Mouse (Mus musculus) midbrain, embryonic 10.5 days (tissue): Measurements from ENCODE around the gene Tas2r143. TPM values are rescaled to one million over a fixed set of nuclear protein-coding genes. Genes with fewer than 3 reads are reported as not detected.

Experiments used
- DNase-seq: peaks from one replicate; pipeline ENCODE4 v3.0.0-alpha.2; 2017; ENCODE audit warnings: low spot score
- H3K27ac ChIP-seq: fragments of 300-500 bp; sonication (generic); replicated peaks from 2 replicates; pipeline ENCODE4 v1.5.1; 2016; ENCODE audit warnings: mild to moderate bottlenecking
- H3K27me3 ChIP-seq: fragments of 300-500 bp; sonication (generic); 2 replicates; pipeline ENCODE4 v1.6.1; 2016; ENCODE audit warnings: low read depth, mild to moderate bottlenecking; ENCODE audit not compliant: poor library complexity, severe bottlenecking
- H3K36me3 ChIP-seq: fragments of 300-500 bp; sonication (generic); 2 replicates; pipeline ENCODE4 v1.6.1; 2016; ENCODE audit warnings: mild to moderate bottlenecking, moderate library complexity
- H3K4me1 ChIP-seq: fragments of 300-500 bp; sonication (generic); 2 replicates; pipeline ENCODE4 v1.6.1; 2016
- H3K4me3 ChIP-seq: fragments of 300-500 bp; sonication (generic); 2 replicates; pipeline ENCODE4 v1.5.1; 2016; ENCODE audit warnings: mild to moderate bottlenecking, moderate library complexity
- H3K9me3 ChIP-seq: fragments of 300-500 bp; sonication (generic); replicated peaks from 2 replicates; pipeline ENCODE4 v1.6.1; 2016; ENCODE audit warnings: mild to moderate bottlenecking
- WGBS: fragments of 180-500 bp; shearing (Covaris S2); methylation state at CpG from one replicate; pipeline ENCODE4 v1.1.7; 2016; 5-methylcytosine and 5-hydroxymethylcytosine counted together
- polyA plus RNA-seq: library from polyadenylated mRNA; unstranded; fragments of >200 nt; fragmentation: Nextera tagmentation; extraction: Ambion mirVana; gene quantifications from 2 replicates; pipeline ENCODE4 v1.2.1, GENCODE M21; 2016

Gene Tas2r143
- polyA plus RNA-seq, 1 experiment from 2014 or later, result not detected

DNA sequence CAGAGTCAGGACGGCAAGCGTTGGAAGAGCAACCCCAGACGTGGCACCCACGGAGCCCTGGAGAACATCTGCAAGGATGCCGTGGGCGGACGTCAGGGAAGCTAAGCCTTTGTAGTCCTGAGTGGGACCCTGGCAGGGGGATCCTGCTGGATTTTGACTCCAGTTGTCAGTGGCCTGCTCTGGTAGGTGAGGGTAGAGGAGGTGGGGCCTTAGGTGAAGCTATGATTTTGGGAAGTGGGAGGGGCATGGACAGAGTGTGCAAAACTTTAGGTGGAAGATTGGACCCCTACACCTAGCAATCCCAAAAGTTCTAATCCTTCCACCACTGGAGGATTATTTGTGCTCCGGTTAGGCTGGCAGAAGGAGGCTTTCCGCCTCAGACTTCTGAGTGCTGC, 27.6 kb upstream of the Tas2r143 start:
- H3K4me1 ChIP-seq, result peaks cover 57% of the 10 kb centered on the region
- 0 out of 2 replicates have a peak overlapping the region, but pooled peaks have one; percentile 76 for H3K27ac ChIP-seq
- WGBS, result 19% methylated on average over 9 of the region's 9 CpGs
- DNase-seq, result no peak
- peaks cover 60% of the 10 kb centered on the region for H3K27me3 ChIP-seq
- H3K9me3 ChIP-seq, result no peaks in the 10 kb centered on the region
- no peaks in the 10 kb centered on the region for H3K36me3 ChIP-seq
- H3K4me3 ChIP-seq, result peak overlapping the region; percentile 68

DNA sequence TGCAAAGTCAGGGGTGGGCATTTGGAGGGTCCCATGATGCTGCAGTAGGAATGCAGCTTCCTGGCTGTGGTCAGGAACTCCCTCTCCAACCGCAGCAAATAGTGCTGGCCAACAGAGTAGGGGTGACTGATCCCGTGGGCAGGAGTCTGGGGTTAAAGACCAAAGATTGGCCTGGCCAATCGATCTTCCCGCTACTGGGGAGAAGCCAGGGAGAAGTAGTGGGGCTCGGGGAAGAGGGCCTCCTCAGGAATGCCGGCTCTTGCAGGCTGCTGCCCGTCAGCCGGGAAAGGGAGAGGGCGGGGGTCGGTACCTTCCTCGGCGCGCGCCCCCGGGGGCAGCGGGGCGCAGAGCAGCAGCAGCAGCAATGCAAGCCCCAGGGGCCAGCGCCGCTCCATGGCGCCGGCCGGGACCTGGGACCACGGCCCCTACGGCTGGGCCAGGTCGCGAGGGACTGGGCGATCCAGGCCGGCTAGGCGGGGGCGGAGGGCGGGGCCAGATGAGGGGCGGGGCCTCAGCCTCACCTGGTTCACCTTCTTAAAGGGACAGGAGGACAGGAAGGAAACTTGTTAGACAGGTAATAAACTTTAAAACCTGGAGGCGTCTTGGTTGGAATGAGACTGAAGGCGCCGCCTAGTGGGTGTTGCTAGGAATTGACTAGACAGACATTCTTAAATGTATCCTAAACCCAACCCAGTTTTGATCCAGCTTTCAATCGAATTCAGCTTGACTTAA, 27.1 kb upstream of the Tas2r143 start, which contains the start of gene Epha1:
Gene Epha1, minus strand, starts transcription at position 453 of the 732 bp plus-strand sequence.
- Histone ChIP-seq H3K36me3 (no peaks in the 10 kb centered on the region), H3K4me3 (peak within 1 kb of the TSS; percentile 68), H3K4me1 (peaks cover 57% of the 10 kb centered on the region), H3K9me3 (no peaks in the 10 kb centered on the region), H3K27me3 (peaks cover 60% of the 10 kb centered on the region), H3K27ac (peak within 1 kb of the TSS; percentile 76)
- WGBS, result under 1% methylated on average over 36 of the region's 36 CpGs
- peak; percentile 69 for DNase-seq

DNA sequence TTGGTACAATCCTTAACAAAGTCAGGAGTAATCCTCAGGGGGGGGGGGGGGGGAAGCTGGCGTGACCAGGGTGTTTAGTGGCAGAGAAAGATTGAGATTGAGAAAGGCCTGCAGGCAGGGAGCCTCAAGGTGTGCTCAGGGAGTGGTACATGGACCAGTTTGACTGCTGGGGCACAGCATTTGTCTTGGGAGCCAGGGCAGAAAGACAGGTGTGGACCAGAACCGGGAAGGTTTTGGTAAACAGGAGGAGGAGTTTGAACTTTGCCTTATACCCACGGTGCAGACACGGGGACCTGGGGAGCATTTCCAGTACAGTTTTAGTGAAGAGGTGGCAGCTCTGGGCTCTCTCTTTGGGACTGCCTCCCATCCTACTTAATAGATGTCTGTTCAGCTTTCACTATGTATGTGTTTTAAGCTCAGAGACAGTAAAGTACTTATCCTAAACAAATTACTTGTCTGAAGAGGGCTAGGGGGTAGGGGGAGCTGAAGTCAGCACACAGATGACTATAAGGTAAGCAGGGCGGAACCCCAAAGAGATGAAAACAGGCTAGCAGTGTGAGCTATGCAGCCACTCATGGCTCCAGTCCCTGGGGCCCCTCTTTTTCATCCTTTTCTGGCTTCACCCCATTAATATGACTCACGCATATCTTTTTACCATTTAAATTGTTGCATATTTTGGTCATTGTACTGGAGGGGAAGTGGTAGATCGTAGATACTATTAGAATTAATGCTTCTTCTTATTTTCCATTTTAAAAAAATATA, 26.2 kb upstream of the Tas2r143 start:
- H3K27me3 ChIP-seq, result peaks cover 65% of the 10 kb centered on the region
- 40% methylated on average over 7 of the region's 7 CpGs for WGBS

GRCm38 (mm10) chr6:42374701-42375100, 25.3 kb upstream of the Tas2r143 start:
- Histone ChIP-seq H3K4me3 (no peak overlapping the region), H3K27me3 (peaks cover 72% of the 10 kb centered on the region), H3K9me3 (no peaks in the 10 kb centered on the region), H3K36me3 (no peaks in the 10 kb centered on the region), H3K27ac (no peak overlapping the region), H3K4me1 (peaks cover 51% of the 10 kb centered on the region)
- no peak for DNase-seq
- 84% methylated on average over 4 of the region's 4 CpGs for WGBS

More for the DNA sequence above, 26.2 kb upstream of the Tas2r143 start:
- no peaks in the 10 kb centered on the region for H3K36me3 ChIP-seq
- no peaks in the 10 kb centered on the region for H3K9me3 ChIP-seq
- no peak for DNase-seq
- H3K4me1 ChIP-seq, result peaks cover 57% of the 10 kb centered on the region
- H3K27ac ChIP-seq, result no peak overlapping the region
- H3K4me3 ChIP-seq, result peak overlapping the region; percentile 68

- H3K27ac ChIP-seq, result no peak overlapping the region
- H3K36me3 ChIP-seq, result no peaks in the 10 kb centered on the region
- DNase-seq, result no peak
- no peak overlapping the region for H3K4me3 ChIP-seq
- no peaks in the 10 kb centered on the region for H3K9me3 ChIP-seq
- 97% methylated on average over 2 of the region's 2 CpGs for WGBS
- H3K27me3 ChIP-seq, result peaks cover 72% of the 10 kb centered on the region
- H3K4me1 ChIP-seq, result peaks cover 46% of the 10 kb centered on the region
These were observed 24.9 kb upstream of the Tas2r143 start for GRCm38 (mm10) chr6:42375131-42375530.

DNA sequence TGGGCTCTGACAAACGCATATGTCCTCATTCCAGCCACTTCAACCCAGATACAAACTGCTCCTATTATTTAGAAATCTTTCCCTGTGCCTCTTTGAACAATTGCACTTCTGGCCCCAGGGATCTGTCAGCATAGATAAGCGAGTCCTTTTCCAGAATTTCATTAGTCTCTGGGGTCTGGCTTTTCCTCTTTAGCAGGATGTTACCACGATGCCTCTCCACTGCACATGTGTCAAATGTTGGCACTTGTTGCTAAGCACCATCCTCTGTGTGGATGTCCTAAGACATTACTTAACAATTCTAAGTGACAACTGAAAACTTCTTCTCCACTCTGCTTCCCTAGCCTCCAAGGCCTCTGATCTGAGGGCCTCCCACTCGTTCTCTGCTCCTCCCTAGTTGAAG, 24.0 kb upstream of the Tas2r143 start:
- Histone ChIP-seq H3K4me3 (no peak overlapping the region), H3K4me1 (peaks cover 43% of the 10 kb centered on the region), H3K27ac (no peak overlapping the region), H3K27me3 (peaks cover 65% of the 10 kb centered on the region), H3K36me3 (no peaks in the 10 kb centered on the region), H3K9me3 (no peaks in the 10 kb centered on the region)
- DNase-seq, result no peak
- 52% methylated on average over 4 of the region's 4 CpGs for WGBS

DNA sequence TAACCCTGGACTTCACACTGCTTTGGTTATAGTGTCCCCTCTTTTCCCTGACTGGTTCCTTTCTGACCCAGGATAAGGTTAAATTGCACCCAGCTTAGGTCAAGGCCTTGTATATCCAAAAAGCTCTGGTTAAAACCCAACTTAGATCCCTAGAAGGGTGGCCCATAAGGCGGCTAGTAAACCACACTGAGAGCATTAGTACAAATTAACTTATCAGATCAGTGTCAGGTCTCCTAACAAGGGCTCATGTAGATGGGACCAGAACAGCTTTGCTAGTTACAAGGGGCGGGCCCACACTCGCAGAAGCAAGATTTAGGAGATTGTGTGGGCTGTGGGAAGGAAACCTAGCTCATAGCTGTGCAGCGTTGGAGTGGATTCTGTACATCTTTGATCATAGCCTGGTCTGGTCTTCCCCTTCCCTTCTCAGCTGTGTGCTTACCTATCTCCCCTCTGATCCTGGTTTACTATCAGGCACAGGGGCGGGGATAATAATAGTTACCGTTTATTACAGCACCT, 23.5 kb upstream of the Tas2r143 start:
- no peak for DNase-seq
- 71% methylated on average over 6 of the region's 6 CpGs for WGBS
- no peak overlapping the region for H3K27ac ChIP-seq
- H3K36me3 ChIP-seq, result no peaks in the 10 kb centered on the region
- H3K9me3 ChIP-seq, result no peaks in the 10 kb centered on the region
- H3K4me3 ChIP-seq, result no peak overlapping the region
- H3K27me3 ChIP-seq, result peaks cover 60% of the 10 kb centered on the region
- H3K4me1 ChIP-seq, result peaks cover 45% of the 10 kb centered on the region

DNA sequence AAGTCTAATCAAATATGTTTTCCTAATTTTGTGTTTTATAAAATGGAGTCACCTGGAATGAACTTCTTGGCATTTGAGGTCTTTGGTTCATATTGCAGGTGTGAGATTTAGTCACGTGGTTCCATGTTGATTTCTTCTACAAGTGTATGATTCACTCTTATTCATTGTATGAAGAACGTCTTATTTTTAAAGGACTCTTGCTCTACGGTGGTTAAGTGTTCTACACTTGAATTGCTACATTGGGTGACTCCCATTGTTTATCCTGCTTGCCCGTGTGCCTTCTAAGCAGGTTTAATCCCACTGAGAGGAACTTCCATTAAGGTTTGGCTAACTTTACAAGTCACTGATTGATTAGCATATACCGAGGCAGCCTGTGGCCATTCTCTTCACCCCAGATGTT, 22.8 kb upstream of the Tas2r143 start:
- Histone ChIP-seq H3K36me3 (no peaks in the 10 kb centered on the region), H3K4me1 (peaks cover 42% of the 10 kb centered on the region), H3K27ac (no peak overlapping the region), H3K9me3 (no peaks in the 10 kb centered on the region), H3K4me3 (no peak overlapping the region), H3K27me3 (peaks cover 52% of the 10 kb centered on the region)
- WGBS, result 63% methylated on average over 5 of the region's 5 CpGs
- DNase-seq, result no peak

- Histone ChIP-seq H3K4me1 (peaks cover 24% of the 10 kb centered on the region), H3K9me3 (no peaks in the 10 kb centered on the region), H3K27ac (no peak overlapping the region), H3K4me3 (no peak overlapping the region), H3K36me3 (no peaks in the 10 kb centered on the region), H3K27me3 (peaks cover 36% of the 10 kb centered on the region)
- DNase-seq, result no peak
- WGBS, result 49% methylated on average over 3 of the region's 3 CpGs
These were observed 20.5 kb upstream of the Tas2r143 start for GRCm38 (mm10) chr6:42379551-42379950.

DNA sequence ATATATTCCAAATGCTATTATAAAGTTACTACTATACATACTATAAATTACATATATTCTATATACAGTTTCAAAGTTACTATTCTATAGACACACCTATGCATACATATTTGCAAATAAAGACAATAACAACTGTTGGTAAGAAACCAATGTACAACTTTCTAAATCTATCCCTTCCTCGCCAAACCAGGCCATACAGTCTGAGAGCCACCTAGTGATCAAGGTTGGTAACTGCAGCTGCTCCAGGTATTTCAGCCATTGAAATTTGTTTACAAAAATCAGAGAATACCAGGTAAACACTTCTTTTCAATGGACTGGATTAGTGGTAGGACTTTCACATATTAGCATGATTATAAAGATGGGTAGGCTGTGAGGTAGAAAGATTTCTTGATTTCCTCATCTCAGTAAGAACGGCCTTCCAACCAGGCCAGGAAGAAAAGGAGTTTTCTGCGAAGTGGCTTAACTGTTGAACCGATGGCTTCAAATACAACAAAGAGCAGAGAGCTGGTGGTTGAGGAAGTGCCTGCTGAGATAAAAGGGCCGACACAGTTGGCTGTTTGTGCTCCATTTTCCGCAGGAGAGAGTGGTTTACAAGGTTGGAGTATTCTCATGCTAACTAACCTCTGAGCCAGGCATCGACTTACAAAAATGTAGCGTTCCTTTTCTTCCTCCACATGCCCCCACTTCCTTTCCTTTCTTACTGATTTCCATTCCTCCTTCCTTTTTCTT, 19.5 kb upstream of the Tas2r143 start:
- peak; percentile 43 for DNase-seq
- Histone ChIP-seq H3K27me3 (peaks cover 25% of the 10 kb centered on the region), H3K36me3 (no peaks in the 10 kb centered on the region), H3K4me1 (peaks cover 24% of the 10 kb centered on the region), H3K4me3 (no peak overlapping the region), H3K27ac (no peak overlapping the region), H3K9me3 (no peaks in the 10 kb centered on the region)
- WGBS, result 2% methylated on average over 8 of the region's 8 CpGs

DNA sequence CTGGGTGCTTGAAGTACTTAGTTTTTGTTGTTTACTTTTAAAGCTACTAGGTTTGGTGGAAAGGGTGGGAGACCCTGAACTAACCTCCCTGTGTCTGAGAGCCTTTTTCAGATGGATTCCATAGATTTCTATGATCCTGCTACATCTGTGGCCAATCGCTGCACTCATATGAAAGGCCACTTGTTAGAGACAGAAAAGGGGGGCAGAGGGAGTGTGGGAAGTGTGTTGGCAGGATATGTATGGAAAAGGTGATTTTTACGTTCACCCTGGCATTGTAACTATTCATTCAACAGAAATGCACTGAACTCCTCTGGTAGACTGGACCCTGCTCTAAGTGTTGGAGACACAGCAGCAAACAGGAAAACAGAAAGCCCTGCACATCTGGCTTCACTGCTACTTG, 18.8 kb upstream of the Tas2r143 start:
- Histone ChIP-seq H3K9me3 (no peaks in the 10 kb centered on the region), H3K27me3 (peaks cover 19% of the 10 kb centered on the region), H3K27ac (no peak overlapping the region), H3K36me3 (no peaks in the 10 kb centered on the region), H3K4me3 (no peak overlapping the region), H3K4me1 (peaks cover 18% of the 10 kb centered on the region)
- DNase-seq, result no peak
- 26% methylated on average over 2 of the region's 2 CpGs for WGBS

- Histone ChIP-seq H3K4me1 (peaks cover 15% of the 10 kb centered on the region), H3K27me3 (peaks cover 12% of the 10 kb centered on the region; the same call in 1 of the 2 replicates), H3K36me3 (no peaks in the 10 kb centered on the region), H3K4me3 (no peak overlapping the region), H3K9me3 (no peaks in the 10 kb centered on the region), H3K27ac (no peak overlapping the region)
- DNase-seq, result no peak
- 75% methylated on average over 9 of the region's 9 CpGs for WGBS
These were observed 18.1 kb upstream of the Tas2r143 start for GRCm38 (mm10) chr6:42381916-42382381.
